Mouse (Mus musculus): ENCODE measurements around the gene Ptprcap.

DNA sequence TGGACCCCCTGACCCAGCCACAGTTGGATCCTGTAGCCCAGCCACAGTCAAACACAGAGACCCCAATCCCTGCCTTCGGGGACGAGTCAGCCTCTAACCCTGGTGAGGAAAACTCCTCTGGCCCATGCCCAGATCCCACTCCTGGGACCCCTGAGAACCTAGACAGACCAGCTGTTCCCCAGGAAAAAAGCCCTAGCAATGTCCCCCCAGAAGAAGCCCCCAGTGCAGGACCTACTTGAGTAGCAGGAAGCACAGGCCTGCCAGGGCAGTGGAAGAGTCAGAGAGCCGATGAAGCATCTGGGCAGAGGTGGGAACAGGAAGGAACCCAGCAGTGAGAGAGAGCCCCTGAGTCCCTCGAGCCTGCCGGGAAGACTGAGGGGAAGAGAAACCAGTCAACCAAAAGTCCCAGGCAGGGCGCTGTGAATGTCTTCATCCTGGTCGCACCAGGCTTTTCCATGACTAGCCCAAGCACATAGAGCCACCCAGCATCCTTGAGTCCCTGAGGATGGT lies 9.6 kb upstream of the Ptprcap start, which contains the start of gene Cabp4:
- no peak for TF ChIP-seq CTCF (IDR thresholded peaks at IDR 0.05; ENCODE audit: extremely low read depth, insufficient read length, insufficient replicate concordance, low read depth, low read length)
- TF ChIP-seq POLR2A (IDR thresholded peaks at IDR 0.05; ENCODE audit: low read depth, low read length): no peak

All from small intestine, adult 2 months (tissue).